1 mouse cellular context compared by ENCODE assay signal in the genomic region with DNA sequence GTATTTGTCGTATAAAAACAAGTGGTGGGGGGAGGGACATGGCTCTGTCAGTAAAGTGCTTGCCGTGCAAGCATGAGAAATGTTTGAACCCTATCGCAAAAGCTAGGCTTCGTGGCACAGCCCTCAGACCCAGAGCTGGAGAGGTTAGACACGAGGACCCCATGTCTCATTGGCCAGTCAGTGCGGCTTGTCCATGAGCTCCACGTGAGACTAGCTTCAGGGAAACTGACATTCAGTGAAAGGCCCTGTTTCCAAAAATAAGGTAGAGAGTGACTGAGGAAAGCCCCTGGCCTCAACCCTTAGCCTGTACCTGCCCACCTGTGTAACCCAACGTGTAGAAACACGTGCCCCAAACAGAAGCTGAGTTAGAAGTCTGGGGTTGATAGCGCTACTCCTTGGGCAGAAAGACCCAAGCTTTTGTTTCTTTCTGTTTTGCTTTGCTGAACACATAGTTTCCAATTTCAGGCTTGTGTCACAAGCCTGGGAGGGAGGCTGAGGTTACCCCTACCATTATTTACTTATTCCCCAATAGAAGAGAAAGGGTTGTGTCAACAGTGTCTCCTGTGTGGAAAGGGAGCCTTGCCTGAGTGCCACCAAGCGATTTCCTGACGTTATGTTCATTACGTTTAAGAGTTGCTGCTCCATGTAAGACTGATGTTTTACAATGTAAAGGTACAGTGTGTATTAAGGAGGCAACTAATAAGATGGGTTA.
TF ChIP-seq lines count a peak whose summit lies in the region.

No protein-coding gene starts in this region.

TF ChIP-seq in CH12.LX, 34 proteins besides CTCF, POLR2A, EP300 and RAD21 (continued from another document):
- peak; percentile 98 for TF ChIP-seq BHLHE40 (IDR thresholded peaks at IDR 0.05; ENCODE audit: low read depth, low read length)
- no peak for TF ChIP-seq MAZ (IDR thresholded peaks at IDR 0.05; ENCODE audit: low read depth, low read length)
